Mouse (Mus musculus) forebrain, embryonic 12.5 days (tissue): ENCODE measurements around the gene Cadm1. TPM values are rescaled to one million over a fixed set of nuclear protein-coding genes. Genes with fewer than 3 reads are reported as not detected.

Source experiments
- ATAC-seq: fragments of 200-750 bp; cut with Nextera tagmentation; 2 replicates; pipeline ENCODE4 v1.8.0; 2017; ENCODE audit warnings: moderate TSS enrichment; ENCODE audit not compliant: low FRiP score
- H3K27ac ChIP-seq: fragments of 300-500 bp; sonication (generic); 2 replicates; pipeline ENCODE4 v1.5.1; 2016; ENCODE audit warnings: mild to moderate bottlenecking
- H3K27me3 ChIP-seq: fragments of 300-500 bp; sonication (generic); 2 replicates; pipeline ENCODE4 v1.6.1; 2016; ENCODE audit warnings: mild to moderate bottlenecking
- H3K36me3 ChIP-seq: fragments of 300-500 bp; sonication (generic); replicated peaks from 2 replicates; pipeline ENCODE4 v1.6.1; 2016; ENCODE audit warnings: mild to moderate bottlenecking
- H3K4me1 ChIP-seq: fragments of 300-500 bp; sonication (generic); 2 replicates; pipeline ENCODE4 v1.6.1; 2016
- H3K4me2 ChIP-seq: fragments of 300-500 bp; sonication (generic); 2 replicates; pipeline ENCODE4 v1.6.1; 2016; ENCODE audit warnings: mild to moderate bottlenecking, moderate library complexity
- H3K4me3 ChIP-seq: fragments of 300-500 bp; sonication (generic); replicated peaks from 2 replicates; pipeline ENCODE4 v1.5.1; 2016; ENCODE audit warnings: mild to moderate bottlenecking
- H3K9ac ChIP-seq: fragments of 300-500 bp; sonication (generic); 2 replicates; pipeline ENCODE4 v1.6.1; 2016; ENCODE audit warnings: mild to moderate bottlenecking
- H3K9me3 ChIP-seq: fragments of 300-500 bp; sonication (generic); 2 replicates; pipeline ENCODE4 v1.6.1; 2016
- WGBS: fragments of 180-500 bp; shearing (Covaris S2); methylation state at CpG from one replicate; pipeline ENCODE4 v1.1.7; 2016; 5-methylcytosine and 5-hydroxymethylcytosine counted together
- polyA plus RNA-seq: library from polyadenylated mRNA; unstranded; fragments of >200 nt; fragmentation: Nextera tagmentation; extraction: Ambion mirVana; gene quantifications from 2 replicates; pipeline ENCODE4 v1.2.1, GENCODE M21; 2016

Cadm1 gene
- polyA plus RNA-seq, 1 experiment from 2014 or later: 99.8 TPM

- H3K4me3 ChIP-seq: no peak overlapping the region
- no peaks in the 10 kb centered on the region for H3K36me3 ChIP-seq
- WGBS: 47% methylated on average over 7 of the region's 7 CpGs
- H3K4me1 ChIP-seq: peaks cover 44% of the 10 kb centered on the region
- peaks cover 85% of the 10 kb centered on the region for H3K27me3 ChIP-seq
- ATAC-seq: no peak
- no peak overlapping the region for H3K9ac ChIP-seq
- H3K4me2 ChIP-seq: no peak overlapping the region
- no peak overlapping the region for H3K27ac ChIP-seq
- H3K9me3 ChIP-seq: no peaks in the 10 kb centered on the region
Observed at GRCm38 (mm10) chr9:47903661-47904060, 373.7 kb downstream of the Cadm1 start.

- no peak overlapping the region for H3K4me2 ChIP-seq
- no peak overlapping the region for H3K4me3 ChIP-seq
- 17% methylated on average over 2 of the region's 2 CpGs for WGBS
- H3K27me3 ChIP-seq: peaks cover 86% of the 10 kb centered on the region
- peaks cover 48% of the 10 kb centered on the region for H3K4me1 ChIP-seq
- ATAC-seq: peak; percentile 75
- H3K36me3 ChIP-seq: no peaks in the 10 kb centered on the region
- H3K27ac ChIP-seq: peak overlapping the region; percentile 57; the same call in 1 of the 2 replicates
- no peak overlapping the region for H3K9ac ChIP-seq
- H3K9me3 ChIP-seq: no peaks in the 10 kb centered on the region
Observed at GRCm38 (mm10) chr9:47904339-47904922, 374.5 kb downstream of the Cadm1 start.

- peaks cover 46% of the 10 kb centered on the region for H3K4me1 ChIP-seq
- no peak overlapping the region for H3K27ac ChIP-seq
- no peak for ATAC-seq
- 66% methylated on average over 6 of the region's 6 CpGs for WGBS
- no peak overlapping the region for H3K4me2 ChIP-seq
- no peaks in the 10 kb centered on the region for H3K9me3 ChIP-seq
- no peak overlapping the region for H3K9ac ChIP-seq
- H3K4me3 ChIP-seq: no peak overlapping the region
- no peaks in the 10 kb centered on the region for H3K36me3 ChIP-seq
- H3K27me3 ChIP-seq: peaks cover 90% of the 10 kb centered on the region
Observed at GRCm38 (mm10) chr9:47906521-47906920, 376.5 kb downstream of the Cadm1 start.
